Mouse (Mus musculus) heart, embryonic 12.5 days (tissue): ENCODE measurements at regions not wholly inside any gene's neighbourhood (a gene's known extent, or its start where the extent isn't known, plus 50 kb on each side); places are given as distances from the start of the nearest gene placed in this dataset.
"Not testable (repeated sequence)": the region's sequence is repeated elsewhere in the genome, so short reads cannot be mapped to it uniquely, and the experiment has no call there.

ENCODE experiments used
- ATAC-seq: fragments of 200-750 bp; cut with Nextera tagmentation; 2 replicates; pipeline ENCODE4 v1.8.0; 2017; ENCODE audit warnings: moderate TSS enrichment, moderate library complexity; ENCODE audit not compliant: insufficient number of reproducible peaks, low FRiP score
- H3K27ac ChIP-seq: fragments of 300-500 bp; sonication (generic); 2 replicates; pipeline ENCODE4 v1.5.1; 2016; ENCODE audit warnings: mild to moderate bottlenecking, moderate library complexity; ENCODE audit not compliant: poor library complexity, severe bottlenecking
- H3K27me3 ChIP-seq: fragments of 300-500 bp; sonication (generic); replicated peaks from 2 replicates; pipeline ENCODE4 v1.6.1; 2016; ENCODE audit warnings: mild to moderate bottlenecking, moderate library complexity
- H3K36me3 ChIP-seq: fragments of 300-500 bp; sonication (generic); 2 replicates; pipeline ENCODE4 v1.6.1; 2016; ENCODE audit warnings: mild to moderate bottlenecking, moderate library complexity
- H3K4me1 ChIP-seq: fragments of 300-500 bp; sonication (generic); replicated peaks from 2 replicates; pipeline ENCODE4 v1.6.1; 2016; ENCODE audit warnings: mild to moderate bottlenecking
- H3K4me2 ChIP-seq: fragments of 300-500 bp; sonication (generic); 2 replicates; pipeline ENCODE4 v1.6.1; 2016; ENCODE audit warnings: mild to moderate bottlenecking, moderate library complexity
- H3K4me3 ChIP-seq: fragments of 300-500 bp; sonication (generic); 2 replicates; pipeline ENCODE4 v1.5.1; 2016; ENCODE audit warnings: mild to moderate bottlenecking
- H3K9ac ChIP-seq: fragments of 300-500 bp; sonication (generic); 2 replicates; pipeline ENCODE4 v1.6.1; 2016; ENCODE audit warnings: mild to moderate bottlenecking, moderate library complexity
- H3K9me3 ChIP-seq: fragments of 300-500 bp; sonication (generic); replicated peaks from 2 replicates; pipeline ENCODE4 v1.6.1; 2016; ENCODE audit warnings: mild to moderate bottlenecking, moderate library complexity
- WGBS: fragments of 180-500 bp; shearing (Covaris S2); methylation state at CpG from one replicate; pipeline ENCODE4 v1.1.7; 2016; 5-methylcytosine and 5-hydroxymethylcytosine counted together

- H3K27me3 ChIP-seq, H3K36me3 ChIP-seq, H3K4me1 ChIP-seq, H3K4me2 ChIP-seq, H3K4me3 ChIP-seq, ATAC-seq, H3K27ac ChIP-seq, H3K9ac ChIP-seq: not testable (repeated sequence)
- 77% methylated on average over 2 of the region's 2 CpGs for WGBS
- peaks cover 27% of the 10 kb centered on the region for H3K9me3 ChIP-seq
Measured at GRCm38 (mm10) chr4:147231381-147231780, 74.1 kb upstream of the Zfp988 start.

GRCm38 (mm10) chr4:147231787-147232186 is 73.7 kb upstream of the Zfp988 start:
- WGBS, result 77% methylated on average over 3 of the region's 3 CpGs
- H3K4me2 ChIP-seq, H3K36me3 ChIP-seq, H3K27ac ChIP-seq, ATAC-seq, H3K4me1 ChIP-seq, H3K4me3 ChIP-seq, H3K27me3 ChIP-seq, H3K9ac ChIP-seq: not testable (repeated sequence)
- peaks cover 25% of the 10 kb centered on the region for H3K9me3 ChIP-seq

- WGBS, result 78% methylated on average over 1 of the region's 1 CpGs
- H3K4me3 ChIP-seq, H3K27ac ChIP-seq, H3K4me2 ChIP-seq, H3K36me3 ChIP-seq, H3K4me1 ChIP-seq, ATAC-seq, H3K9ac ChIP-seq, H3K27me3 ChIP-seq: not testable (repeated sequence)
- peaks cover 25% of the 10 kb centered on the region for H3K9me3 ChIP-seq
Measured at GRCm38 (mm10) chr4:147232279-147232678, 73.2 kb upstream of the Zfp988 start.

GRCm38 (mm10) chr4:147234227-147234626 is 71.2 kb upstream of the Zfp988 start:
- H3K9ac ChIP-seq, H3K4me1 ChIP-seq, H3K27me3 ChIP-seq, H3K4me2 ChIP-seq, H3K4me3 ChIP-seq, H3K27ac ChIP-seq, H3K36me3 ChIP-seq, ATAC-seq: not testable (repeated sequence)
- H3K9me3 ChIP-seq, result peaks cover 25% of the 10 kb centered on the region
- WGBS, result 44% methylated on average over 2 of the region's 2 CpGs

- not testable (repeated sequence) for H3K4me2 ChIP-seq, H3K9ac ChIP-seq, ATAC-seq, H3K27me3 ChIP-seq, H3K4me1 ChIP-seq, H3K27ac ChIP-seq, H3K36me3 ChIP-seq, H3K4me3 ChIP-seq
- 45% methylated on average over 2 of the region's 2 CpGs for WGBS
- H3K9me3 ChIP-seq, result peaks cover 27% of the 10 kb centered on the region
Measured at GRCm38 (mm10) chr4:147235441-147235840, 70.0 kb upstream of the Zfp988 start.

- H3K4me3 ChIP-seq, H3K4me1 ChIP-seq, H3K27ac ChIP-seq, H3K27me3 ChIP-seq, H3K4me2 ChIP-seq, H3K36me3 ChIP-seq, H3K9ac ChIP-seq: not testable (repeated sequence)
- peaks cover 22% of the 10 kb centered on the region for H3K9me3 ChIP-seq
- 59% methylated on average over 4 of the region's 4 CpGs for WGBS
- peak; percentile 63; the same call in 1 of the 2 replicates for ATAC-seq
Measured at GRCm38 (mm10) chr4:147241315-147242182, 63.9 kb upstream of the Zfp988 start.

- no peak overlapping the region for H3K9ac ChIP-seq
- WGBS, result 72% methylated on average over 2 of the region's 2 CpGs
- H3K36me3 ChIP-seq, result no peaks in the 10 kb centered on the region
- no peak overlapping the region for H3K4me2 ChIP-seq
- H3K27me3 ChIP-seq, result no peaks in the 10 kb centered on the region
- no peak overlapping the region for H3K27ac ChIP-seq
- no peak; the same call in 1 of the 2 replicates for ATAC-seq
- no peaks in the 10 kb centered on the region for H3K4me1 ChIP-seq
- no peak overlapping the region for H3K4me3 ChIP-seq
- peaks cover 22% of the 10 kb centered on the region for H3K9me3 ChIP-seq
Measured at GRCm38 (mm10) chr4:147242183-147242477, 63.3 kb upstream of the Zfp988 start.

- not testable (repeated sequence) for H3K4me2 ChIP-seq, ATAC-seq, H3K9ac ChIP-seq, H3K4me3 ChIP-seq, H3K27ac ChIP-seq, H3K27me3 ChIP-seq, H3K4me1 ChIP-seq, H3K36me3 ChIP-seq
- WGBS, result 78% methylated on average over 1 of the region's 1 CpGs
- peaks cover 20% of the 10 kb centered on the region for H3K9me3 ChIP-seq
Measured at GRCm38 (mm10) chr4:147248541-147248940, 56.9 kb upstream of the Zfp988 start.
